Mouse (Mus musculus): ENCODE data around the gene Zbp1.

GRCm38 (mm10) chr2:173174569-173174968 lies 44.2 kb downstream of the Zbp1 start:
- TF ChIP-seq CTCF (IDR thresholded peaks at IDR 0.05; ENCODE audit: control insufficient read depth, insufficient read depth, low read length) (no peak), POLR2A (IDR thresholded peaks at IDR 0.05; ENCODE audit: borderline replicate concordance, control insufficient read depth, low read depth, low read length) (no peak)

All from bone marrow, adult 2 months (tissue).